Mouse (Mus musculus) ES-E14 (cell line): ENCODE measurements around the gene Grifin.

Experiments
- HCFC1 ChIP-seq: IDR thresholded peaks from 2 replicates; pipeline ENCODE4 v1.6.1; 2012; ENCODE audit warnings: low read length, inconsistent platforms, borderline replicate concordance; ENCODE audit not compliant: insufficient read depth
- MAFK ChIP-seq: IDR thresholded peaks from 2 replicates; pipeline ENCODE4 v1.6.1; 2014; ENCODE audit warnings: mild to moderate bottlenecking, low read depth, low read length, inconsistent platforms; ENCODE audit not compliant: insufficient read depth
- ZNF384 ChIP-seq: IDR thresholded peaks from 2 replicates; pipeline ENCODE4 v1.6.1; 2012; ENCODE audit warnings: low read depth, low read length, inconsistent platforms

DNA sequence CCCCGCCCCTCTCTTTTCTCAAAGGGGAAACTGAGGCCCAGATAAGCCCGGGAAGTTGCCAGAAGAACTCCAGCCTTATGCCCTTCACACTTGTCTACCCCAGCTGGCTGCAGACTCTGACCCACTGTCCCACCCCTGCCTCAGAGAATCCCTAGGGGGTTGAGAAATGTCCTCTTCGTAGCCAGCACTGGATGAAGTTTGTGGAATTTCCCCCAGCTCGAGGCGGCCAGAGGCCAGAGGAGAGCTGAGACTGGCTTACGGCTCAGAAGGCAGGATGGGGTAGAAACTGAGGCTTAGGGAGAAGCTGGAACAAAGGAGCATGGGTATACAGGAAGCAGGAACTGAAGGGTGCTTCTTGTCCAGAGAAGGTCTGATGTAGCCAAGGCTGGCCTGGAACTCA is 7.7 kb upstream of the Grifin start:
- TF ChIP-seq ZNF384 (no peak), MAFK (no peak), HCFC1 (no peak)
